Mouse (Mus musculus) midbrain, embryonic 16.5 days (tissue): ENCODE results near the gene Rassf7. TPM values are rescaled to one million over a fixed set of nuclear protein-coding genes. Genes with fewer than 3 reads are reported as not detected.

ENCODE experiments used
- ATAC-seq: fragments of 200-750 bp; cut with Nextera tagmentation; 2 replicates; pipeline ENCODE4 v1.8.0; 2017; ENCODE audit warnings: moderate TSS enrichment
- H3K27ac ChIP-seq: fragments of 300-500 bp; sonication (generic); 2 replicates; pipeline ENCODE4 v1.5.1; 2014; ENCODE audit warnings: mild to moderate bottlenecking, low read length, mixed read lengths
- H3K27me3 ChIP-seq: fragments of 300-500 bp; sonication (generic); 2 replicates; pipeline ENCODE4 v1.6.1; 2014; ENCODE audit warnings: low read depth, low read length, mixed read lengths; ENCODE audit not compliant: control insufficient read depth, insufficient read depth
- H3K36me3 ChIP-seq: fragments of 300-500 bp; sonication (generic); 2 replicates; pipeline ENCODE4 v1.6.1; 2014; ENCODE audit warnings: mild to moderate bottlenecking, low read length, moderate library complexity, mixed read lengths; ENCODE audit not compliant: control insufficient read depth, insufficient read depth
- H3K4me1 ChIP-seq: fragments of 300-500 bp; sonication (generic); 2 replicates; pipeline ENCODE4 v1.6.1; 2014; ENCODE audit warnings: mild to moderate bottlenecking, low read length, mixed read lengths; ENCODE audit not compliant: control insufficient read depth, insufficient read depth
- H3K4me2 ChIP-seq: fragments of 300-500 bp; sonication (generic); 2 replicates; pipeline ENCODE4 v1.6.1; 2014; ENCODE audit warnings: mild to moderate bottlenecking, low read length, mixed read lengths
- H3K4me3 ChIP-seq: fragments of 300-500 bp; sonication (generic); 2 replicates; pipeline ENCODE4 v1.5.1; 2014; ENCODE audit warnings: low read depth, mild to moderate bottlenecking, low read length, moderate library complexity, mixed read lengths
- H3K9ac ChIP-seq: fragments of 300-500 bp; sonication (generic); 2 replicates; pipeline ENCODE4 v1.6.1; 2014; ENCODE audit warnings: low read depth, low read length, mixed read lengths
- H3K9me3 ChIP-seq: fragments of 300-500 bp; sonication (generic); replicated peaks from 2 replicates; pipeline ENCODE4 v1.6.1; 2014; ENCODE audit warnings: mild to moderate bottlenecking, low read length, mixed read lengths; ENCODE audit not compliant: control insufficient read depth, poor library complexity, severe bottlenecking
- WGBS: fragments of 180-500 bp; shearing (Covaris S2); extraction: QIAGEN DNeasy Blood & Tissue Kit; methylation state at CpG from one replicate; pipeline ENCODE4 v1.1.7; 2014; 5-methylcytosine and 5-hydroxymethylcytosine counted together
- microRNA counts: library from miRNA; unstranded; fragments of <30 nt; microRNA quantifications from one replicate; lab custom pipeline; 2016
- microRNA-seq: library from miRNA; unstranded; fragments of <30 nt; microRNA quantifications from one replicate; pipeline ENCODE4, GENCODE M21; 2017
- polyA plus RNA-seq: library from polyadenylated mRNA; unstranded; fragments of >200 nt; fragmentation: Nextera tagmentation; extraction: Ambion mirVana; gene quantifications from 2 replicates; pipeline ENCODE4 v1.2.1, GENCODE M21; 2015

Rassf7 gene
- polyA plus RNA-seq, 1 experiment from 2014 or later, result 21.2 TPM

DNA sequence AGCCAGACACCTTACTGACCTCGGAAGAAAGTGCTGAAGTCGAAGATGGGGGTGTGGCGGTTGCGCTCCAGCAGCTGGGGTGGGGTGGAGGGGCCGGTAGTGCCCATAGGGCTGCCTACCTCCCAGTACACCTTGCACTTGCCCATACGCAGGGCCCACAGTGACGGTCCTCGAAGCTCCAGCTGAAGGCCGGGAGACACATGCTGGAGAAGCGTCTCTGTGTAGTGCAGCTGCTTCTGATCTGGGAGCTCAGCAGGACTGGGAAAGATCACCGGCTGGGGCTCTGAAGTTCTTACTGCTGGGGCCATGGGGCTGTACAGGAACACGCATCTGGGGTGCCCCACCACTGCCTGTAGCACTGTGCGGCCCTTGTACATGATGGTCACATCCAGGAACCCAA, 48.0 kb downstream of the Rassf7 start:
- Histone ChIP-seq H3K9me3 (no peaks in the 10 kb centered on the region), H3K36me3 (peaks cover 28% of the 10 kb centered on the region), H3K4me1 (peaks cover 6% of the 10 kb centered on the region), H3K9ac (no peak overlapping the region), H3K4me3 (no peak overlapping the region), H3K27ac (no peak overlapping the region), H3K4me2 (no peak overlapping the region), H3K27me3 (no peaks in the 10 kb centered on the region)
- WGBS, result 92% methylated on average over 13 of the region's 13 CpGs
- ATAC-seq, result no peak

DNA sequence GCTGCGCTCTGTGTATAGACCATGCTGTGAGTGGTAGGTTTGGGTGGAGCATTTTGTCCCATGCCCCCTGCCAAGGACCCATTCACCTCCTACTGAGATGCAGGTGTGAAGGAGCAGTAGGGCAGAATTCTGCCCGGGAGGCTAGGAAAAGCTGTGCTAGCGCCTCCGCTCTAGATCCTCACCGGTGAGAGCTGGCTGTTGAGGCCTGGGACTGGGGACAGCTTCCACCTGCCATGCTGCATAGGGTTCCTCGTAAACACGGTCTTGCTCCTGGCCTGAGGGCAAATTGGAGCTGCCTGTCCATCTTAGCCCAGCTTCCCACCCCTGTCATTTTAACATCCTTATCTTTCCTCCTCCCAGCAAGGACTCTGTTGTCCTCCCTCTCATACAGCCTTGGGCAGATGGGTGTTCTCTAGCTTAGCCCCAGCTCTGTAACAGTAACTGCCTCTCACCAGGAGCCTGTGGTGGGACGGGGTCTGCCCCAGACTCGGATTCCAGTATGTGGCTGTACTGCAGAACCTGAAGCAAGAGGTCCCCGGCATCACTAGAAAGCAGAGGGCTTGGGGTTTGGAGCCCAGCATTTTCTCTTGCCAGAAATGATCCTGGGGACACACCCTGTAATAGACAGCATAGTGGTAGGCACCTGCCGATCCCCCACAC, 48.5 kb downstream of the Rassf7 start:
- no peak for ATAC-seq
- Histone ChIP-seq H3K4me1 (peaks cover 6% of the 10 kb centered on the region), H3K9ac (no peak overlapping the region), H3K4me3 (no peak overlapping the region), H3K4me2 (no peak overlapping the region), H3K9me3 (no peaks in the 10 kb centered on the region), H3K27me3 (no peaks in the 10 kb centered on the region), H3K36me3 (peaks cover 23% of the 10 kb centered on the region), H3K27ac (no peak overlapping the region)
- WGBS, result 80% methylated on average over 11 of the region's 11 CpGs

DNA sequence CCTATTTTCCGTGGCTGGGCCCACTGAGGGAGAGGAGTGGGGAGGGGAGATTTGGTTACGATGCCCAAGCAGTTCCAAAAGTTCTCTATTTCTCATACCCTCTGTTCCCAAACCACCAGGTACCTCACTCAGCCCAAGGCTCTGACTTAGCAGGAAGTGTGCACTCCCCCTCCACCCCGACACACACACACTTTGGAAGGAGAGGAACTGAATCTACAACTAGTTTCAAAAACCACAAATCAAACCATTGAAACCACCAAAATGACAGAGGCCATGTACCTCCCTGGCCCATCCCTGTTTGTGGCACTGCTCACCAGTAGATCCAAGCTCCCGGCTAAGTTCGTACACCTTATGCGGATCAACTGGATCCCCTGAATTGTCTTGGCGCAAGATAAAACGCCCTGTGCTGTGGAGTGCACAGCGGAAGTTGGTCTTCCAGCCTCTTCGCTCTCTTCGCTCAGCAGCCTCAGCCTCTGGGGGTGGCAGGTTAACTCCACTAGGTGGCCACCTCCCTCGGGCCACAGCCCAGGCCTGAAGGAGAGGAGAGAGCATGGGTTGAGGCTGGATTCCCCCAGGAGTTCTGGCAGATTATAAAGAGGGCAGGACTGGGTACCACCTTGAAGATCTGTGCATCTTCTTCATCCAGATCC, 49.2 kb downstream of the Rassf7 start:
- Histone ChIP-seq H3K27me3 (no peaks in the 10 kb centered on the region), H3K27ac (no peak overlapping the region), H3K4me1 (peaks cover 6% of the 10 kb centered on the region), H3K9ac (no peak overlapping the region), H3K4me2 (no peak overlapping the region), H3K4me3 (no peak overlapping the region), H3K36me3 (peaks cover 23% of the 10 kb centered on the region), H3K9me3 (no peaks in the 10 kb centered on the region)
- ATAC-seq, result peak; percentile 23; the same call in 1 of the 2 replicates
- WGBS, result 38% methylated on average over 12 of the region's 12 CpGs

DNA sequence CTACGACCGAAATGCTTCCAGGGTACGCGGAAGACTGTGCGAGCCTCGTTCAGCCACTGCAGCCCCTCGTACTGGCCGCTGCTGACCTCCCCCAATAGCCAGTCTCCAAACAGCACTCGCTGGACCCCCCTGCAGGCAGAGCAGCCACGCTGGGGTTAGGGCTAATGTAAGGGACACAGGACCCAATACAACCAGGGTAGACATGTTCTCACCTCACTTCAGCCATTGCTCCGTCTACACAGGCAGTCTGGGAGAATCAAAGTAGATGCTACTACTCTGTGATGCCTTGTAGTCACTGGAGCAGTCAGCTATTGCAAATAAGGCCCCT, 49.7 kb downstream of the Rassf7 start:
- H3K4me1 ChIP-seq, result peaks cover 6% of the 10 kb centered on the region
- H3K27me3 ChIP-seq, result no peaks in the 10 kb centered on the region
- no peak overlapping the region for H3K4me2 ChIP-seq
- H3K4me3 ChIP-seq, result no peak overlapping the region
- ATAC-seq, result peak; percentile 9; the same call in 1 of the 2 replicates
- no peak overlapping the region for H3K9ac ChIP-seq
- H3K9me3 ChIP-seq, result no peaks in the 10 kb centered on the region
- 39% methylated on average over 11 of the region's 11 CpGs for WGBS
- peaks cover 22% of the 10 kb centered on the region for H3K36me3 ChIP-seq
- no peak overlapping the region for H3K27ac ChIP-seq

DNA sequence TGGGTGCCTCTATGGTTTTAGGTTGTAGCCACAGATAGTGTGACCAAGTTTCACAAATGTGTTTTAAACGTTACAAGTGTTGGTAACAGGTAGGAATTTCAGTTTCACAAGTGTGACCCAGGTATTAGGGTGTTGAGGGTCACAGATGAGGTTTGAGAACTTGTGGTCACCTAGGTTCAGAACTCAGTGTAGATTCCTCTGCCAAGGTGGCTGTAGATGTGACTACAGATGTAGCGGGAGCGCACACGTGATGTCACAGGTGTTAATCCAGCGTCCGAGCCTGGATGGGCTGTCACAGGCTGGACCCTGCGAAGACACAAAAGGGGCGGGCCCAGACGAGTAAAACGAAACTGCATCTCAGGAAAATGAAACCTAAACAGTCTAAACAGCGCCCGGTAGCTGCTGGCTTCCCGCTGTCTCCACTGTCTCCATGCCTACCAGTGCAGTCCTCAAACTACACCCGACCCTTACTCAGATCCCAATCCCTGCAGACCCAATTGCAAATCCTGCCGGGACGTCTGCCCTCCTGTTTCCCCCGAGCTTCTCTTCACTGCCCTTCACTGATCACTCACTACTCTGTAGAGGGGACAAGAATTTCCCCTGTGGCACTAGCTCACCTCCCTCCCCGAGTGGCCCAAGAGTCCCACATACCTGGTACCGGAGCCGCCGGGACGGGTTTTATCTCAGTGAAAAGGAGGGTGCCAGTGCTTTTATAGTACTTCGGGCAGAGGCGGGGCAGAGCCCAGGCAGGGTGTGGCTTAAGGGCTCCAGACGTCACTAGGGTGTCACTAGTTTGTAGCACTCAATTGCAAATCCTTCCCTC, 50.3 kb downstream of the Rassf7 start, which contains the start of gene Irf7:
Gene Irf7 (minus strand): TSS at position 743 of the 823 bp plus-strand sequence.
- ATAC-seq, result peak; percentile 59; the same call in 1 of the 2 replicates
- WGBS, result 14% methylated on average over 25 of the region's 25 CpGs

More for the DNA sequence above, 50.3 kb downstream of the Rassf7 start, which contains the start of gene Irf7:
- peak within 1 kb of the TSS; percentile 27 for H3K4me3 ChIP-seq
- H3K27ac ChIP-seq, result no peak within 1 kb of the TSS
- H3K4me1 ChIP-seq, result peaks cover 6% of the 10 kb centered on the region
- H3K27me3 ChIP-seq, result no peaks in the 10 kb centered on the region
- H3K9me3 ChIP-seq, result no peaks in the 10 kb centered on the region
- peak within 1 kb of the TSS; percentile 56 for H3K4me2 ChIP-seq
- peak within 1 kb of the TSS; percentile 27; the same call in 1 of the 2 replicates for H3K9ac ChIP-seq
- peaks cover 18% of the 10 kb centered on the region for H3K36me3 ChIP-seq

MicroRNA genes within 50 kb of the gene (microRNA counts, 519-probe panel; counts per million panel counts)
- 2,419 counts per million, percentile 72 among the panel's probes with 10 or more counts for microRNA mmu-miR-210 (lab: Ali Mortazavi, UCI)

Small RNAs within 50 kb of the gene (microRNA-seq; reads per million reads assigned to microRNA genes)
- gene Mir210, result 400 reads per million, percentile 69 among the genes with 10 or more reads in this experiment

Other genes with a start within 250 kb of the Rassf7 start
- gene Ifitm1, start 248.6 kb upstream of the Rassf7 start, polyA plus RNA-seq, result 9.0 and 11.1 TPM in 2 replicates
- gene Ifitm3, start 205.1 kb upstream of the Rassf7 start, polyA plus RNA-seq, result 28.2 and 37.3 TPM in 2 replicates
- 0.69 and 0.91 TPM in 2 replicates for gene Ifitm6, start 197.9 kb upstream of the Rassf7 start, polyA plus RNA-seq
- not detected in 2 replicates for gene Gm17387, start 186.7 kb upstream of the Rassf7 start, polyA plus RNA-seq
- 59.5 and 65.7 TPM in 2 replicates for gene B4galnt4, start 154.8 kb upstream of the Rassf7 start, polyA plus RNA-seq
- gene Pkp3, start 137.6 kb upstream of the Rassf7 start, polyA plus RNA-seq, result 0.06 TPM in 1 of 2 replicates, not detected in the other
- gene Sigirr, start 115.3 kb upstream of the Rassf7 start, polyA plus RNA-seq, result 1.7 and 2.0 TPM in 2 replicates
- gene Ano9, start 98.1 kb upstream of the Rassf7 start, polyA plus RNA-seq, result 0.28 and 0.42 TPM in 2 replicates
- 81.6 and 82.6 TPM in 2 replicates for gene Ptdss2, start 93.5 kb upstream of the Rassf7 start, polyA plus RNA-seq
- 35.3 and 37.8 TPM in 2 replicates for gene Rnh1, start 43.0 kb upstream of the Rassf7 start, polyA plus RNA-seq
- gene Hras, start 21.9 kb upstream of the Rassf7 start, polyA plus RNA-seq, result 139 and 144 TPM in 2 replicates
- 11.5 and 12.7 TPM in 2 replicates for gene Lrrc56, start 21.7 kb upstream of the Rassf7 start, polyA plus RNA-seq
- 0.23 and 0.81 TPM in 2 replicates for gene Lmntd2, start 1.8 kb upstream of the Rassf7 start, polyA plus RNA-seq
- gene Phrf1, start 12.9 kb downstream of the Rassf7 start, polyA plus RNA-seq, result 68.0 and 72.3 TPM in 2 replicates
- 1.4 and 1.5 TPM in 2 replicates for gene Irf7, start 50.6 kb downstream of the Rassf7 start, polyA plus RNA-seq
- gene Cdhr5, start 60.9 kb downstream of the Rassf7 start, polyA plus RNA-seq, result not detected in 2 replicates
- 2.4 and 2.8 TPM in 2 replicates for gene Sct, start 63.3 kb downstream of the Rassf7 start, polyA plus RNA-seq
- 0.58 and 1.2 TPM in 2 replicates for gene Drd4, start 76.1 kb downstream of the Rassf7 start, polyA plus RNA-seq
- gene Deaf1, start 111.8 kb downstream of the Rassf7 start, polyA plus RNA-seq, result 211 and 237 TPM in 2 replicates
- gene Tmem80, start 111.9 kb downstream of the Rassf7 start, polyA plus RNA-seq, result 53.1 and 54.7 TPM in 2 replicates
- 0.61 and 1.0 TPM in 2 replicates for gene Eps8l2, start 123.0 kb downstream of the Rassf7 start, polyA plus RNA-seq
- 291 and 309 TPM in 2 replicates for gene Taldo1, start 176.3 kb downstream of the Rassf7 start, polyA plus RNA-seq
- 48.5 and 54.9 TPM in 2 replicates for gene Gatd1, start 198.3 kb downstream of the Rassf7 start, polyA plus RNA-seq
- gene Cend1, start 213.6 kb downstream of the Rassf7 start, polyA plus RNA-seq, result 109 and 151 TPM in 2 replicates
- 108 and 121 TPM in 2 replicates for gene Slc25a22, start 222.0 kb downstream of the Rassf7 start, polyA plus RNA-seq
- 2.4 and 2.5 TPM in 2 replicates for gene Pidd1, start 228.2 kb downstream of the Rassf7 start, polyA plus RNA-seq
- 607 and 649 TPM in 2 replicates for gene Rplp2, start 231.5 kb downstream of the Rassf7 start, polyA plus RNA-seq
- gene Pnpla2, start 239.3 kb downstream of the Rassf7 start, polyA plus RNA-seq, result 16.9 and 17.7 TPM in 2 replicates
- gene Cracr2b, start 245.2 kb downstream of the Rassf7 start, polyA plus RNA-seq, result 6.6 and 7.1 TPM in 2 replicates